Mouse (Mus musculus) heart, embryonic 14.5 days (tissue): ENCODE results near the gene Nptx2. TPM values are rescaled to one million over a fixed set of nuclear protein-coding genes. Genes with fewer than 3 reads are reported as not detected.

Source experiments
- ATAC-seq: fragments of 200-750 bp; cut with Nextera tagmentation; 2 replicates; pipeline ENCODE4 v1.8.0; 2017; ENCODE audit warnings: low read depth, moderate TSS enrichment; ENCODE audit not compliant: insufficient number of reproducible peaks, insufficient read depth, low FRiP score
- H3K27ac ChIP-seq, 2 experiments: fragments of 200-500 bp in 1 of 2; fragments of 300-500 bp in 1 of 2; sonication (generic) in 1 of 2; replicated peaks in 1 of 2; 2 replicates each; pipeline ENCODE4 v1.5.1; 2012 to 2014; ENCODE audit warnings: low read depth in 2 of 2, low read length in 2 of 2, control low read depth in 1 of 2, mild to moderate bottlenecking in 1 of 2, mixed read lengths in 1 of 2; ENCODE audit not compliant: control insufficient read depth in 1 of 2, insufficient read depth in 1 of 2
- H3K27me3 ChIP-seq: fragments of 300-500 bp; sonication (generic); 2 replicates; pipeline ENCODE4 v1.6.1; 2014; ENCODE audit warnings: mild to moderate bottlenecking, low read length, control low read depth; ENCODE audit not compliant: control insufficient read depth, insufficient read depth
- H3K36me3 ChIP-seq: fragments of 300-500 bp; sonication (generic); 2 replicates; pipeline ENCODE4 v1.6.1; 2014; ENCODE audit warnings: mild to moderate bottlenecking, control low read depth, low read length, mixed read lengths; ENCODE audit not compliant: control insufficient read depth, insufficient read depth
- H3K4me1 ChIP-seq, 2 experiments: fragments of 200-500 bp in 1 of 2; fragments of 300-500 bp in 1 of 2; sonication (generic) in 1 of 2; 2 replicates each; pipeline ENCODE4 v1.6.1; 2012 to 2014; ENCODE audit warnings: low read length in 2 of 2, control low read depth in 1 of 2, mixed read lengths in 1 of 2; ENCODE audit not compliant: control insufficient read depth in 2 of 2, insufficient read depth in 2 of 2
- H3K4me2 ChIP-seq: fragments of 300-500 bp; sonication (generic); 2 replicates; pipeline ENCODE4 v1.6.1; 2014; ENCODE audit warnings: mild to moderate bottlenecking, low read length
- H3K4me3 ChIP-seq, 2 experiments: fragments of 200-500 bp in 1 of 2; fragments of 300-500 bp in 1 of 2; sonication (generic) in 1 of 2; 2 replicates each; pipeline ENCODE4 v1.5.1; 2012 to 2014; ENCODE audit warnings: low read length in 2 of 2, mild to moderate bottlenecking in 2 of 2, control low read depth in 1 of 2, low read depth in 1 of 2, moderate library complexity in 1 of 2; ENCODE audit not compliant: control insufficient read depth in 1 of 2, insufficient read depth in 1 of 2
- H3K9ac ChIP-seq: fragments of 300-500 bp; sonication (generic); 2 replicates; pipeline ENCODE4 v1.6.1; 2014; ENCODE audit warnings: mild to moderate bottlenecking, low read length
- H3K9me3 ChIP-seq: fragments of 300-500 bp; sonication (generic); 2 replicates; pipeline ENCODE4 v1.6.1; 2016; ENCODE audit warnings: low read length, control low read depth; ENCODE audit not compliant: control insufficient read depth
- WGBS: fragments of 180-500 bp; shearing (Covaris S2); extraction: QIAGEN DNeasy Blood & Tissue Kit; methylation state at CpG from one replicate; pipeline ENCODE4 v1.1.7; 2014; 5-methylcytosine and 5-hydroxymethylcytosine counted together
- polyA plus RNA-seq: library from polyadenylated mRNA; unstranded; fragments of >200 nt; fragmentation: Nextera tagmentation; extraction: Ambion mirVana; gene quantifications from 2 replicates; pipeline ENCODE4 v1.2.1, GENCODE M21; 2014

Gene Nptx2
- polyA plus RNA-seq, 1 experiment from 2014 or later, result 0.20 TPM

DNA sequence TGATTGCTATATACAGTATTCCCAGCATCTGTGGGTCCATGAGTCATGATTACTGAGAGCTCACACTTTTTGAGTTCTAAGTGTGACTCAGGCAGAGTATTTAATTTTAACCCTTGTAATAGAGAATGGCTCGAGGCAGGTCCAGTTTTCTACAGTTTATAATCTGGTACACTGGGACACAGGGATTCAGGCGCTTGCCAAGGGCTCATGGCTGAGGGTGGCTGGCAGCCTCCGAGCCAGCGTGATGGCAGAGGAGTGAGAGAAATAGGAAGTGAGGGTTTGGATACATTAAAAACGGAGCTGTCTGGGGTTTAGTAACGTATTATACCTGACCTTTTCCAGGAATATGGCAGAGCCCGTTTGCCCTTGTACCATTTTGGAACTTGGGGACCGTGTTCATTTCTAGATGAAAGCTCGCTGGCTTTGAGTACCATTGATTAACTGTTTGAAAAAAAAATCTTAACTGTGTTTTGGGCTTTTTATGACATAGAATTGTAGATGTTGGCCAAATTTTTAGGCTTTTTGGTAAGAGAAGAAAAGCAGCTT, 1.7 kb downstream of the Nptx2 start:
- Histone ChIP-seq H3K4me1 (peaks cover 0 to 7% of the 10 kb centered on the region in 2 experiments; a peak in 2 of 4 replicates), H3K9ac (no peak overlapping the region), H3K4me2 (no peak overlapping the region), H3K36me3 (no peaks in the 10 kb centered on the region), H3K27ac (no peak overlapping the region), H3K4me3 (no peak overlapping the region), H3K27me3 (peaks cover 72% of the 10 kb centered on the region), H3K9me3 (no peaks in the 10 kb centered on the region)
- ATAC-seq, result no peak
- 15% methylated on average over 9 of the region's 9 CpGs for WGBS

DNA sequence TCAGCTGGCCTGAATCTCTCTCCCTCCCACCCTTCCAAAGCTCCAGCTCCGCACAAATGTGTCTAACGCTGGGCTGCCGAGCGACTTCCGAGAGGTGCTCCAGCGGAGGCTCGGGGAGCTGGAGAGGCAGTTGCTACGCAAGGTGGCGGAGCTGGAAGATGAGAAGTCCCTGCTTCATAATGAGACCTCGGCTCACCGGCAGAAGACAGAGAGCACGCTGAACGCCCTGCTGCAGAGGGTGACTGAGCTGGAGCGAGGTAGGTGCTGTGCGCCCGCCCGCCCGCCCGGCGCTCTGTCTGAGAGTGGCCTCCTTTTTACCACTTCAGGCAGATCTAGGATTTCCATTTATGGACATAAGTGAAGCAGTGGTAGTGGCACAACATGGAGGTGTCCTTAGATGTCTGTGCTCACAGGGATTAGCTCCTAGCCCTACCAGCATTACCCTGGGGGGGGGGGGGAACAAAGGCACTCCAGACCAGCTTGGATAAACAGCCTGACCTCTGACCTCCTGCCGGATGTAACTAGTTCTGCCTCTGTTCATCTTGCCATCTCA, 2.5 kb downstream of the Nptx2 start:
- peaks cover 68% of the 10 kb centered on the region for H3K27me3 ChIP-seq
- peak overlapping the region; percentile 8 to 22; a peak in 3 of 4 replicates for H3K4me3 ChIP-seq
- H3K9ac ChIP-seq, result no peak overlapping the region
- H3K4me1 ChIP-seq, result peaks cover 0 to 7% of the 10 kb centered on the region in 2 experiments; a peak in 2 of 4 replicates
- ATAC-seq, result no peak
- H3K27ac ChIP-seq, result no peak overlapping the region
- H3K4me2 ChIP-seq, result peak overlapping the region; percentile 46
- no peaks in the 10 kb centered on the region for H3K9me3 ChIP-seq
- 8% methylated on average over 21 of the region's 21 CpGs for WGBS
- H3K36me3 ChIP-seq, result no peaks in the 10 kb centered on the region

DNA sequence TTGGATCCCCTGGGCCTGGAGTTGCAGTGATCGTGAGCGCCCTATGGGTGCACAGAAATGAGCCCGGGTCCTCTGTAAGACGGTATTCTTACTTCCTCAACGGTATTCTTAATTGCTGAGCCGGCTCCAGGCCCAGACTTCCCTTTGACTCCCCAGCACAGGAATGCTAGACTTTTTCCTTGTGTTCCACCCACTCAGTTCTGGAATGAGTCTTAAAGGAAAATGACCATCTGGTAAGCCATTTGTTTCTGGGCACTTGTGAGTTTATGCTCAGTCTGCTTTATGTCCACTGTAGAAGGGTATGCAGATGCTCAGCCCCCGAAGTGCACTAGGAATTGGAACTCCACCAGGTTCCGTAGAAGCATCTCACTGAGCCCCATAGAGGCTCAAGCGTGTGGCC, 4.3 kb downstream of the Nptx2 start:
- Histone ChIP-seq H3K27me3 (peaks cover 50% of the 10 kb centered on the region), H3K4me1 (peaks cover 0 to 7% of the 10 kb centered on the region in 2 experiments; a peak in 2 of 4 replicates), H3K9ac (no peak overlapping the region), H3K4me3 (no peak overlapping the region), H3K9me3 (no peaks in the 10 kb centered on the region), H3K27ac (no peak overlapping the region), H3K36me3 (no peaks in the 10 kb centered on the region), H3K4me2 (no peak overlapping the region)
- WGBS, result 80% methylated on average over 9 of the region's 9 CpGs
- ATAC-seq, result no peak

DNA sequence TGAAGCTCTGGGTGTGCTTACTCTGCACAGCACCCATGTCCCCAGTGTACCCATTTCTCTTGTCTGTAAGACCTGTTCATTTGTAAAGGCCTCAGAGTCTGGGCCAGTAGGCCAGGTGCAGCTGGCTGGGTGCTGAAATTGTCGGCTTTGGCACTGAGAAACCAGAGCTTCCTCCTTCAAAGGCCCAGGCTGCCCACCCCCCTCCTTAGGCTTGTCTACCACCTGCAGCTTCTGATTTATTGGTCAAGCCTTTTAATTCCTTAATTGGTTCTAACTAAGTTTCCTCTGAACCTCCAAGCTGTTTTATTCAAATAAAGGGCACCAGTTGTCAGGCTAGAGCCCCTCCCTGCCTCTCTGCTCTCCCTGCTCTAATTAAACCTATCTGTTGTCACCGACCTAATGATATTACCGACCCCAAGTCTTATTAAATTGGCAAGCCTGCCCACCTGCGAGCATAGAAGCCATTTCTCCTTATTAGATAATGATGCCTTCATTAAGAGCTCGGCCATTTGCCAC, 5.0 kb downstream of the Nptx2 start:
- Histone ChIP-seq H3K4me3 (no peak overlapping the region), H3K27me3 (peaks cover 43% of the 10 kb centered on the region), H3K4me2 (no peak overlapping the region), H3K9me3 (no peaks in the 10 kb centered on the region), H3K9ac (no peak overlapping the region), H3K4me1 (peaks cover 0 to 7% of the 10 kb centered on the region in 2 experiments; a peak in 2 of 4 replicates), H3K27ac (no peak overlapping the region), H3K36me3 (no peaks in the 10 kb centered on the region)
- no peak for ATAC-seq
- WGBS, result 59% methylated on average over 5 of the region's 5 CpGs

DNA sequence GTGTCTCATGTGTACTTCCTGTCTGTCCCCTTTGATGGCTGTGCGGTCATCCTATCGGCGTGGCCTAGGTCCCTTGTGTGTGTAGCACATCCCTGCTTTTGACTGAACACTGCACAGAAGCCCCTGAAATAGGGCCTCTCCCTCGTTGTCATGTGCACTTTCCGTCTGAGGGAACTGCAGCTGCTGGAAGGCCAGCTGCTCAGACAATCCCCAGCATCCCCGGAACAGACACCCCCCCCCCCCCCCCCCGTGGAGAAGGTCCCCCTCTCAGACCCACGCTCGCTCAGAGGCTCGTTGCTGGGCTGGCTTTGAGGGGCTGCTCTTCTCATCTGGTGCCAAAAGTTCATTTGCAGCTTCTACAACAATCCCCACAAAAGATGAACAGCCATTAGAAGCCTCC, 11.0 kb downstream of the Nptx2 start:
- H3K9me3 ChIP-seq, result no peaks in the 10 kb centered on the region
- no peak overlapping the region for H3K4me2 ChIP-seq
- no peaks in the 10 kb centered on the region for H3K36me3 ChIP-seq
- WGBS, result 51% methylated on average over 7 of the region's 10 CpGs
- H3K9ac ChIP-seq, result no peak overlapping the region
- no peak for ATAC-seq
- H3K27ac ChIP-seq, result no peak overlapping the region
- no peak overlapping the region for H3K4me3 ChIP-seq
- no peaks in the 10 kb centered on the region for H3K4me1 ChIP-seq
- no peaks in the 10 kb centered on the region for H3K27me3 ChIP-seq

DNA sequence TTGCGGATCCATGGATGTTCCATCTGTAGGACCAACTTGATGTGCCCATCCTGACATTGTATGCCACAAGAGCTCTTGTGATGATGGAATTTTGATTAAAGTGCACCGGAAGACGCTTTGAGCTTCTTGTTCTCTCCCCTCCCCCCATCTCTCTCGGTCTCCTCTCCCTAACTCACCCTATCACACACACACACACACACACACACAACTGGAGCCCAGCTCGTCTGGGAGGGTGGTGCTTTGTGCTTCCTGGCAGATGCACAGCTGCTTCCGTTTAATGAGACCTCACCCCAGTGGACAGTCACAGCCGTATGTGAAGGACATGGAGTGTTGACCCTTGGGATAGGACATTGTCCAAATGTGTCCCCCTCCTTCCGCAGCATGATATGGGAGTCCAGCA, 11.7 kb downstream of the Nptx2 start:
- no peaks in the 10 kb centered on the region for H3K9me3 ChIP-seq
- no peak overlapping the region for H3K9ac ChIP-seq
- ATAC-seq, result no peak
- no peaks in the 10 kb centered on the region for H3K36me3 ChIP-seq
- H3K4me2 ChIP-seq, result no peak overlapping the region
- H3K27ac ChIP-seq, result no peak overlapping the region
- no peak overlapping the region for H3K4me3 ChIP-seq
- no peaks in the 10 kb centered on the region for H3K4me1 ChIP-seq
- 65% methylated on average over 8 of the region's 8 CpGs for WGBS
- no peaks in the 10 kb centered on the region for H3K27me3 ChIP-seq

DNA sequence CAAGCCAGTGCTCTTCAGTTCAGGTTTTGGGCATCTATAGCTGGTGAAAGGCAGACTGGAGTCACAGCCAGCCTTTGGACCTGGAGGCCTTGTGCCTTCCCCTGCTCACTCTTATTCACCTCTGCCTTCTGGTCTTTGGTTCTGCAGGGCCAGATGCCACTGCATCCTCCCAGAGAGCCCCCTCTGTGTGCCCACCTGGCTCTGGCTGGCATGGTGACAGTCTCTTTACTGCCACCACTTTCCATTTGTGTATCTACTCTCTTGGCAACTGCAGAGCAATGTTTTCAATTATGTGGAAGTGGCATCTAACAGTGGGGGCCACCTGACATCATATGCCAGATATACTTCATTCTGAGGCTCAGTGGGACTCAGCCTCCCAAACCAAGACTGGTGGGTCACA, 12.8 kb downstream of the Nptx2 start:
- H3K9ac ChIP-seq, result no peak overlapping the region
- ATAC-seq, result no peak
- H3K4me1 ChIP-seq, result no peaks in the 10 kb centered on the region

DNA sequence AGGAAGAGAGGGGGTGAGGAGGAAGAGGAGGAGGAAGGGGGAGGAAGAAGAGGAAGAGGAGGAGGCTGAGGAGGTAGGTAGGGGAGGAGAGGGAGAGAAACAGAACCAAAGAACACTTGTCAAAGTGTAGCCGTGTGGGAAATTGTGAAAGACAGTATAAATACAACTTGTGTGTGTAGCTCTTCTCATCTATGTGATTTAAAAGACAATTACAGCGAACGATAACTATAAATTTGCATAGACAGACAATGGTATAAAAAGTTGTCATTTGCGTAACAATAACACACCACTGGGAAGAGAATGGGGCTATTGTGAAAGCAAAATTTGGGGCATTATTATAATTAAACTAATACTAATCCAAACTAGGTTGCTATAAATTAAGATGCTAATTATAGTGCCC, 20.0 kb downstream of the Nptx2 start:
- no peaks in the 10 kb centered on the region for H3K4me1 ChIP-seq
- no peak overlapping the region for H3K9ac ChIP-seq
- no peak overlapping the region for H3K4me2 ChIP-seq
- no peaks in the 10 kb centered on the region for H3K27me3 ChIP-seq
- H3K27ac ChIP-seq, result no peak overlapping the region
- H3K36me3 ChIP-seq, result no peaks in the 10 kb centered on the region
- WGBS, result 75% methylated on average over 4 of the region's 4 CpGs
- no peak overlapping the region for H3K4me3 ChIP-seq
- no peak for ATAC-seq
- H3K9me3 ChIP-seq, result no peaks in the 10 kb centered on the region

More for the DNA sequence above, 12.8 kb downstream of the Nptx2 start:
- Histone ChIP-seq H3K4me3 (no peak overlapping the region), H3K36me3 (no peaks in the 10 kb centered on the region), H3K4me2 (no peak overlapping the region), H3K9me3 (no peaks in the 10 kb centered on the region), H3K27me3 (no peaks in the 10 kb centered on the region), H3K27ac (no peak overlapping the region)
